Mouse (Mus musculus): ENCODE data around the gene Sox14. TPM values are rescaled to one million over a fixed set of nuclear protein-coding genes. Genes with fewer than 3 reads are reported as not detected.

The Sox14 gene
- total and polyA plus RNA-seq, 2 experiments from 2014 or later, result 7.0 to 7.1 TPM

- WGBS, result 2% methylated on average over 34 of the region's 34 CpGs
- ATAC-seq (no peak), DNase-seq (ENCODE audit: low spot score) (no peak)
- Histone ChIP-seq H3K27me3 (ENCODE audit: insufficient read depth, low read length) (peaks cover 79% of the 10 kb centered on the region), H3K9me3 (ENCODE audit: low read length) (no peaks in the 10 kb centered on the region), H3K4me2 (ENCODE audit: low read depth, low read length) (no peak overlapping the region), H3K9ac (replicated peaks; ENCODE audit: low read length) (no peak overlapping the region), H3K27ac (no peak overlapping the region), H3K36me3 (ENCODE audit: insufficient read depth, low read length) (no peaks in the 10 kb centered on the region), H3K4me1 (ENCODE audit: insufficient read depth, low read length) (no peaks in the 10 kb centered on the region), H3K4me3 (ENCODE audit: low read length) (no peak overlapping the region)
- TF ChIP-seq CTCF (IDR thresholded peaks at IDR 0.05; ENCODE audit: low read depth), result no peak
These were observed 5.8 kb downstream of the Sox14 start for GRCm38 (mm10) chr9:99869936-99870779.

GRCm38 (mm10) chr9:99869275-99869674 lies 6.7 kb downstream of the Sox14 start:
- Histone ChIP-seq H3K27me3 (ENCODE audit: insufficient read depth, low read length) (peaks cover 78% of the 10 kb centered on the region), H3K4me3 (ENCODE audit: low read length) (peak overlapping the region; percentile 11), H3K4me2 (ENCODE audit: low read depth, low read length) (peak overlapping the region; percentile 35), H3K9ac (replicated peaks; ENCODE audit: low read length) (no peak overlapping the region), H3K4me1 (ENCODE audit: insufficient read depth, low read length) (no peaks in the 10 kb centered on the region), H3K9me3 (ENCODE audit: low read length) (no peaks in the 10 kb centered on the region), H3K27ac (no peak overlapping the region), H3K36me3 (ENCODE audit: insufficient read depth, low read length) (no peaks in the 10 kb centered on the region)
- no peak for DNase-seq (ENCODE audit: low spot score)
- TF ChIP-seq CTCF (IDR thresholded peaks at IDR 0.05; ENCODE audit: low read depth), result no peak
- ATAC-seq, result no peak
- under 1% methylated on average over 29 of the region's 29 CpGs for WGBS

GRCm38 (mm10) chr9:99868606-99869005 lies 7.4 kb downstream of the Sox14 start:
- no peak for TF ChIP-seq CTCF (IDR thresholded peaks at IDR 0.05; ENCODE audit: low read depth)
- Histone ChIP-seq H3K36me3 (ENCODE audit: insufficient read depth, low read length) (no peaks in the 10 kb centered on the region), H3K27me3 (ENCODE audit: insufficient read depth, low read length) (peaks cover 76% of the 10 kb centered on the region), H3K4me1 (ENCODE audit: insufficient read depth, low read length) (no peaks in the 10 kb centered on the region), H3K4me3 (ENCODE audit: low read length) (peak overlapping the region; percentile 11), H3K9me3 (ENCODE audit: low read length) (no peaks in the 10 kb centered on the region), H3K9ac (replicated peaks; ENCODE audit: low read length) (peak overlapping the region; percentile 13; the same call in 1 of the 2 replicates), H3K27ac (no peak overlapping the region), H3K4me2 (ENCODE audit: low read depth, low read length) (peak overlapping the region; percentile 35)
- DNase-seq (ENCODE audit: low spot score) (peak; percentile 37), ATAC-seq (no peak)
- under 1% methylated on average over 26 of the region's 26 CpGs for WGBS

GRCm38 (mm10) chr9:99868054-99868453 lies 7.9 kb downstream of the Sox14 start:
- Histone ChIP-seq H3K27me3 (ENCODE audit: insufficient read depth, low read length) (peaks cover 70% of the 10 kb centered on the region), H3K4me2 (ENCODE audit: low read depth, low read length) (no peak overlapping the region)

GRCm38 (mm10) chr9:99862936-99863335 lies 13.0 kb downstream of the Sox14 start:
- no peak for ATAC-seq
- peaks cover 35% of the 10 kb centered on the region for H3K27me3 ChIP-seq (ENCODE audit: insufficient read depth, low read length)

More at GRCm38 (mm10) chr9:99868054-99868453, 7.9 kb downstream of the Sox14 start:
- 3% methylated on average over 11 of the region's 11 CpGs for WGBS
- Histone ChIP-seq H3K9me3 (ENCODE audit: low read length) (no peaks in the 10 kb centered on the region), H3K9ac (replicated peaks; ENCODE audit: low read length) (no peak overlapping the region), H3K36me3 (ENCODE audit: insufficient read depth, low read length) (no peaks in the 10 kb centered on the region), H3K4me1 (ENCODE audit: insufficient read depth, low read length) (no peaks in the 10 kb centered on the region), H3K27ac (no peak overlapping the region), H3K4me3 (ENCODE audit: low read length) (no peak overlapping the region)
- DNase-seq (ENCODE audit: low spot score) (no peak), ATAC-seq (no peak)
- no peak for TF ChIP-seq CTCF (IDR thresholded peaks at IDR 0.05; ENCODE audit: low read depth)

GRCm38 (mm10) chr9:99854486-99854885 lies 21.5 kb downstream of the Sox14 start:
- H3K4me3 ChIP-seq (ENCODE audit: low read length), result no peak overlapping the region
- ATAC-seq (no peak), DNase-seq (ENCODE audit: low spot score) (no peak)
- TF ChIP-seq CTCF (IDR thresholded peaks at IDR 0.05; ENCODE audit: low read depth), result no peak
- H3K9me3 ChIP-seq (ENCODE audit: low read length), result no peaks in the 10 kb centered on the region
- H3K9ac ChIP-seq (replicated peaks; ENCODE audit: low read length), result no peak overlapping the region
- no peaks in the 10 kb centered on the region for H3K36me3 ChIP-seq (ENCODE audit: insufficient read depth, low read length)
- 92% methylated on average over 2 of the region's 2 CpGs for WGBS
- no peaks in the 10 kb centered on the region for H3K4me1 ChIP-seq (ENCODE audit: insufficient read depth, low read length)
- no peak overlapping the region for H3K27ac ChIP-seq
- no peaks in the 10 kb centered on the region for H3K27me3 ChIP-seq (ENCODE audit: insufficient read depth, low read length)
- no peak overlapping the region for H3K4me2 ChIP-seq (ENCODE audit: low read depth, low read length)

More at GRCm38 (mm10) chr9:99862936-99863335, 13.0 kb downstream of the Sox14 start:
- Histone ChIP-seq H3K4me2 (ENCODE audit: low read depth, low read length) (no peak overlapping the region), H3K27ac (no peak overlapping the region), H3K9ac (replicated peaks; ENCODE audit: low read length) (no peak overlapping the region), H3K4me3 (ENCODE audit: low read length) (no peak overlapping the region), H3K4me1 (ENCODE audit: insufficient read depth, low read length) (no peaks in the 10 kb centered on the region), H3K36me3 (ENCODE audit: insufficient read depth, low read length) (no peaks in the 10 kb centered on the region), H3K9me3 (ENCODE audit: low read length) (no peaks in the 10 kb centered on the region)
- WGBS, result 72% methylated on average over 9 of the region's 9 CpGs
- TF ChIP-seq CTCF (IDR thresholded peaks at IDR 0.05; ENCODE audit: low read depth), result no peak
- DNase-seq (ENCODE audit: low spot score), result no peak

GRCm38 (mm10) chr9:99853356-99853755 lies 22.6 kb downstream of the Sox14 start:
- no peak for TF ChIP-seq CTCF (IDR thresholded peaks at IDR 0.05; ENCODE audit: low read depth)
- WGBS, result 67% methylated on average over 11 of the region's 11 CpGs

More at GRCm38 (mm10) chr9:99853356-99853755, 22.6 kb downstream of the Sox14 start:
- Histone ChIP-seq H3K4me1 (ENCODE audit: insufficient read depth, low read length) (no peaks in the 10 kb centered on the region), H3K4me2 (ENCODE audit: low read depth, low read length) (no peak overlapping the region), H3K4me3 (ENCODE audit: low read length) (no peak overlapping the region), H3K27me3 (ENCODE audit: insufficient read depth, low read length) (no peaks in the 10 kb centered on the region), H3K9ac (replicated peaks; ENCODE audit: low read length) (no peak overlapping the region), H3K27ac (no peak overlapping the region), H3K36me3 (ENCODE audit: insufficient read depth, low read length) (no peaks in the 10 kb centered on the region), H3K9me3 (ENCODE audit: low read length) (no peaks in the 10 kb centered on the region)
- no peak for DNase-seq (ENCODE audit: low spot score)
- no peak for ATAC-seq
